Comparison of ENCODE assay signal across 9 mouse cellular contexts in the genomic region with DNA sequence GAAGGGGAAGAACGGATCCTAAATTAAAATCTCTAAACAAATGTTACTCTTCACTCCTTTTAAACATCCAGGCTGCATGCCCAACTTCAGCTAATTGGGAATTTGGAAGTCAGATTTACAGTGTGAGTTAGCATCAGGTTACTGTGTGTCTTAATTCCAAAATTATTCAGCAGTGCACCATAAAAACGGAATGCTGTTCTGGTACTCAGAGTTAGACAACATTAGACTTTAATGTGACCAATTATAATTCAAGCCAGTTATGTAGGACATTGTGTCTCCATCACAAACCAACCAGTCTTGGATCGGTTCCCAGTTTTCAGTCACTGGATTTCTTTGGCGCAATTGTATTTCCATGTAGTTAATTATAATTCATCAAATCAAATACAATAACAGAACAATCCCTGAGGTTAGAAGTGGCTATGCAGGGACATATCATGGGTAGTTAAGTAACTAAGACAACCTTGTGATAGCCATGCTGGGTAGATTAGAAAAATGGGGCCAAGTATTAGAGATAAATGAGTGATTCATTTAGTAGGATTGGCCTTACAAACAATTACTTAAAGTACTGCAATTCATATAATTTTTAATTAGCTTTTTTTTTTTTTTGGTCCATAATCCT.
A peak's percentile ranks its signal among the peaks of the same experiment; 100 is the strongest.
DNase-seq lines count a peak whose midpoint lies in the region; ATAC-seq and TF ChIP-seq lines count a peak whose summit lies in the region.
"Had no signal": no experiment of that assay in that cellular context is flagged by ENCODE, and none has a peak within 500 bp of the region (broad histone marks: within the 10 kb centered on the region; RNA-seq: fewer than 3 reads in every experiment).

No protein-coding gene starts in this region.

- H3K9ac ChIP-seq in heart, postnatal 0 days (replicated peaks; ENCODE audit: low read depth, low read length): no peak overlapping the region
- no peak overlapping the region for H3K9ac ChIP-seq in midbrain, embryonic 14.5 days (replicated peaks; ENCODE audit: low read length)
- H3K9ac ChIP-seq: liver, embryonic 14.5 days; neural tube, embryonic 12.5 days had no signal

- H3K4me1 ChIP-seq in heart, postnatal 0 days (ENCODE audit: control insufficient read depth, insufficient read depth): 0 out of 2 replicates have a peak, but pooled peaks cover 5% of the 10 kb centered on the region
- H3K4me1 ChIP-seq in midbrain, embryonic 14.5 days (ENCODE audit: control insufficient read depth, insufficient read depth, low read length): 0 out of 2 replicates have a peak, but pooled peaks cover 2% of the 10 kb centered on the region
- no peaks in the 10 kb centered on the region for H3K4me1 ChIP-seq in midbrain, embryonic 10.5 days
- H3K4me1 ChIP-seq: neural tube, embryonic 12.5 days had no signal

- H3K9me3 ChIP-seq in heart, postnatal 0 days (replicated peaks; ENCODE audit: control insufficient read depth, low read length): no peaks in the 10 kb centered on the region
- no peaks in the 10 kb centered on the region for H3K9me3 ChIP-seq in midbrain, embryonic 14.5 days (ENCODE audit: control insufficient read depth, low read length)
- no peaks in the 10 kb centered on the region for H3K9me3 ChIP-seq in midbrain, embryonic 10.5 days (replicated peaks)
- H3K9me3 ChIP-seq: neural tube, embryonic 12.5 days had no signal

- 55% methylated on average over 4 of the region's 4 CpGs for WGBS in heart, postnatal 0 days
- 58% methylated on average over 4 of the region's 4 CpGs for WGBS in midbrain, embryonic 14.5 days
- WGBS in midbrain, embryonic 10.5 days: 92% methylated on average over 4 of the region's 4 CpGs

- H3K36me3 ChIP-seq in heart, postnatal 0 days (replicated peaks; ENCODE audit: control insufficient read depth, insufficient read depth, low read length): no peaks in the 10 kb centered on the region
- H3K36me3 ChIP-seq in midbrain, embryonic 14.5 days (ENCODE audit: control insufficient read depth, insufficient read depth, low read length): no peaks in the 10 kb centered on the region
- H3K36me3 ChIP-seq in midbrain, embryonic 10.5 days: no peaks in the 10 kb centered on the region
- H3K36me3 ChIP-seq: neural tube, embryonic 12.5 days had no signal

- H3K27ac ChIP-seq in heart, postnatal 0 days (ENCODE audit: low read depth): no peak overlapping the region
- no peak overlapping the region for H3K27ac ChIP-seq in midbrain, embryonic 14.5 days (replicated peaks; ENCODE audit: low read depth, low read length)
- H3K27ac ChIP-seq in midbrain, embryonic 10.5 days (replicated peaks): no peak overlapping the region
- H3K27ac ChIP-seq: liver, embryonic 14.5 days; neural tube, embryonic 12.5 days had no signal

- DNase-seq in heart, postnatal 0 days (ENCODE audit: low spot score): peak; percentile 15
- no peak for DNase-seq in heart, adult 11 months
- peak; percentile 61 for DNase-seq in midbrain, embryonic 14.5 days
- no peak for DNase-seq in midbrain, embryonic 10.5 days (ENCODE audit: low spot score)
- peak; percentile 48 for DNase-seq in kidney, postnatal 14 days
- DNase-seq in retina, postnatal 1 day: peak; percentile 90

- no peak overlapping the region for H3K4me3 ChIP-seq in heart, postnatal 0 days (ENCODE audit: low read depth, low read length)
- no peak overlapping the region for H3K4me3 ChIP-seq in midbrain, embryonic 14.5 days (replicated peaks; ENCODE audit: low read depth, low read length)
- no peak overlapping the region for H3K4me3 ChIP-seq in midbrain, embryonic 10.5 days
- H3K4me3 ChIP-seq: neural tube, embryonic 12.5 days had no signal

- no peak for TF ChIP-seq EP300 in heart, postnatal 0 days (IDR thresholded peaks at IDR 0.05; ENCODE audit: low read depth)

- TF ChIP-seq CTCF in heart, postnatal 0 days (IDR thresholded peaks at IDR 0.05; ENCODE audit: low read depth): no peak

- peak; percentile 51; the same call in 1 of the 2 replicates for ATAC-seq in heart, postnatal 0 days (ENCODE audit: insufficient read depth, low read depth)
- ATAC-seq in midbrain, embryonic 14.5 days (ENCODE audit: low FRiP score, low TSS enrichment): peak; percentile 58; the same call in 1 of the 2 replicates
- ATAC-seq in megakaryocyte-erythroid progenitor cell, adult 5-6 weeks (replicated peaks; ENCODE audit: low FRiP score, low TSS enrichment, poor library complexity, severe bottlenecking): no peak

- no peak overlapping the region for H3K4me2 ChIP-seq in heart, postnatal 0 days (ENCODE audit: low read depth, low read length)
- no peak overlapping the region for H3K4me2 ChIP-seq in midbrain, embryonic 14.5 days (ENCODE audit: low read length)
- H3K4me2 ChIP-seq: neural tube, embryonic 12.5 days had no signal

- H3K27me3 ChIP-seq in heart, postnatal 0 days (ENCODE audit: control insufficient read depth, insufficient read depth, low read length): no peaks in the 10 kb centered on the region
- no peaks in the 10 kb centered on the region for H3K27me3 ChIP-seq in midbrain, embryonic 14.5 days (ENCODE audit: control insufficient read depth, insufficient read depth, low read length)
- H3K27me3 ChIP-seq in midbrain, embryonic 10.5 days (ENCODE audit: low read depth, poor library complexity, severe bottlenecking): no peaks in the 10 kb centered on the region
- H3K27me3 ChIP-seq: neural tube, embryonic 12.5 days had no signal

Comparison
In these comparisons a context has a peak if more than half of its experiments do, and no peak if none do; other contexts are left out.
1. DNase-seq: peak in heart, postnatal 0 days (single experiment), midbrain, embryonic 14.5 days (single experiment), kidney, postnatal 14 days (single experiment) and retina, postnatal 1 day (single experiment); none in heart, adult 11 months (single experiment) and midbrain, embryonic 10.5 days (single experiment).